In the genomic region with DNA sequence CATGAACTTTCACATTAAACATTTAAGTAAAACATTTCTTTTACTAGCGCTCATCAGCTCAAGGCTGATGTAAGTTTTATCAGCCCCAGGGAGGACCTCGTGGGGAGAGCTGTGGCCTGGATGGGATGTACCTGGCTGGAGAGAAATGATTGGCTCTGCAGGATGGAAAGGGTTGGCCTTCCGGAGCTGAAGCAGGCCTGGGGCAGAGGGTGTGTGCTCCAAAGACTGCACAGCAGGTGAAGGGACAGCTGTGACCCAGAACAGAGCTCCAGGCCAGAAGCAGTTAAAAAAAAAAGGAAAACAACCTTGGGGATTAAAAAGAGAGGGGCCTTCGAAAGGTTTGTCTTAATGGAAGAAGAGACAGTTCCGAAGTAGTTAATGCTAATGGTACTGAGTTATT, we compare ENCODE assay signal across 29 mouse cellular contexts. TPM values are rescaled to one million over a fixed set of nuclear protein-coding genes. Genes with fewer than 3 reads are reported as not detected.
DNase-seq lines count a peak whose midpoint lies in the region; ATAC-seq and TF ChIP-seq lines count a peak whose summit lies in the region.
"Had no signal": no experiment of that assay in that cellular context is flagged by ENCODE, and none has a peak within 500 bp of the region (broad histone marks: within the 10 kb centered on the region; RNA-seq: fewer than 3 reads in every experiment).

No protein-coding gene starts in this region.

- WGBS in limb, embryonic 12.5 days: 14% methylated on average over 5 of the region's 5 CpGs
- WGBS in limb, embryonic 10.5 days: 24% methylated on average over 5 of the region's 5 CpGs

- no peaks in the 10 kb centered on the region for H3K9me3 ChIP-seq in limb, embryonic 12.5 days
- no peaks in the 10 kb centered on the region for H3K9me3 ChIP-seq in limb, embryonic 10.5 days (replicated peaks)
- H3K9me3 ChIP-seq: embryonic facial prominence, embryonic 10.5 days; embryonic facial prominence, embryonic 15.5 days; forebrain, embryonic 13.5 days; hindbrain, embryonic 13.5 days; lung, embryonic 15.5 days; midbrain, embryonic 12.5 days; stomach, embryonic 15.5 days had no signal

- no peak for TF ChIP-seq POLR2A in myocyte (IDR thresholded peaks at IDR 0.05; ENCODE audit: insufficient read length, low read depth)

- H3K36me3 ChIP-seq in limb, embryonic 12.5 days: no peaks in the 10 kb centered on the region
- no peaks in the 10 kb centered on the region for H3K36me3 ChIP-seq in limb, embryonic 10.5 days
- no peaks in the 10 kb centered on the region for H3K36me3 ChIP-seq in myocyte (ENCODE audit: control insufficient read depth, insufficient read depth)
- H3K36me3 ChIP-seq: embryonic facial prominence, embryonic 10.5 days; embryonic facial prominence, embryonic 15.5 days; hindbrain, embryonic 13.5 days; lung, embryonic 15.5 days; midbrain, embryonic 12.5 days; stomach, embryonic 15.5 days had no signal

- H3K4me3 ChIP-seq in limb, embryonic 12.5 days (replicated peaks): no peak overlapping the region
- no peak overlapping the region for H3K4me3 ChIP-seq in limb, embryonic 10.5 days
- no peak overlapping the region for H3K4me3 ChIP-seq in myocyte
- H3K4me3 ChIP-seq: embryonic facial prominence, embryonic 10.5 days; embryonic facial prominence, embryonic 15.5 days; forebrain, embryonic 13.5 days; hindbrain, embryonic 13.5 days; lung, embryonic 15.5 days; midbrain, embryonic 12.5 days; stomach, embryonic 15.5 days had no signal

- H3K4me2 ChIP-seq in limb, embryonic 12.5 days: no peak overlapping the region
- H3K4me2 ChIP-seq in myocyte (ENCODE audit: low read depth): no peak overlapping the region
- H3K4me2 ChIP-seq: embryonic facial prominence, embryonic 15.5 days; forebrain, embryonic 13.5 days; hindbrain, embryonic 13.5 days; lung, embryonic 15.5 days; midbrain, embryonic 12.5 days; stomach, embryonic 15.5 days had no signal

- no peak overlapping the region for H3K9ac ChIP-seq in limb, embryonic 12.5 days (replicated peaks)
- H3K9ac ChIP-seq: embryonic facial prominence, embryonic 15.5 days; forebrain, embryonic 13.5 days; hindbrain, embryonic 13.5 days; liver, embryonic 14.5 days; lung, embryonic 15.5 days; midbrain, embryonic 12.5 days; stomach, embryonic 15.5 days had no signal

- H3K4me1 ChIP-seq in limb, embryonic 12.5 days (replicated peaks): peaks cover 12% of the 10 kb centered on the region; the same call in 1 of the 2 replicates
- peaks cover 32% of the 10 kb centered on the region for H3K4me1 ChIP-seq in limb, embryonic 10.5 days
- H3K4me1 ChIP-seq: embryonic facial prominence, embryonic 15.5 days; lung, embryonic 15.5 days; midbrain, embryonic 12.5 days; stomach, embryonic 15.5 days had no signal

- peaks cover 4% of the 10 kb centered on the region; the same call in 1 of the 2 replicates for H3K27me3 ChIP-seq in limb, embryonic 12.5 days
- peaks cover 4% of the 10 kb centered on the region for H3K27me3 ChIP-seq in limb, embryonic 10.5 days (ENCODE audit: low read depth, poor library complexity, severe bottlenecking)
- H3K27me3 ChIP-seq in myocyte (ENCODE audit: control insufficient read depth, insufficient read depth, insufficient read length): no peaks in the 10 kb centered on the region
- H3K27me3 ChIP-seq: embryonic facial prominence, embryonic 15.5 days; lung, embryonic 15.5 days; stomach, embryonic 15.5 days had no signal

- DNase-seq in limb, embryonic 10.5 days (ENCODE audit: low spot score): no peak
- peak; percentile 85 for DNase-seq in ES-CJ7 (ENCODE audit: low read depth, low spot score)
- peak; percentile 84 for DNase-seq in ZHBTc4 (ENCODE audit: low read depth, low spot score)
- DNase-seq in right cerebral cortex, postnatal 36 days (ENCODE audit: low spot score in 2 of 2): no peak
- no peak for DNase-seq in layer of hippocampus, adult 18-20 months (ENCODE audit: low spot score in 2 of 2)
- DNase-seq: adrenal gland, adult 2 months; adrenal gland, postnatal 36 days; B cell, adult 2 months; cerebellum, adult 18-20 months; cerebellum, postnatal 10 days; gastrocnemius, postnatal 10 days; heart, postnatal 4 days; kidney, adult 11 months; kidney, postnatal 25 days; layer of hippocampus, postnatal 36 days; lung, postnatal 36 days; right cerebral cortex, postnatal 14 days; thymus, postnatal 14 days had no signal

- H3ac ChIP-seq in myocyte (ENCODE audit: control insufficient read depth, insufficient read length): no peak overlapping the region

- no peaks in the 10 kb centered on the region for H3K79me2 ChIP-seq in myocyte (ENCODE audit: control insufficient read depth, insufficient read depth)

- 0 out of 2 replicates have a peak, but pooled peaks have one; percentile 56 for ATAC-seq in limb, embryonic 12.5 days (ENCODE audit: insufficient number of reproducible peaks, insufficient read depth, low FRiP score, low TSS enrichment, low read depth)
- ATAC-seq: activated CD4-positive, CD25-positive, alpha-beta regulatory T cell, adult 4 months; forebrain, embryonic 13.5 days had no signal

- H3K27ac ChIP-seq in limb, embryonic 12.5 days: no peak overlapping the region
- H3K27ac ChIP-seq in limb, embryonic 10.5 days: no peak overlapping the region
- H3K27ac ChIP-seq: embryonic facial prominence, embryonic 10.5 days; embryonic facial prominence, embryonic 15.5 days; forebrain, embryonic 13.5 days; hindbrain, embryonic 13.5 days; liver, embryonic 14.5 days; lung, embryonic 15.5 days; midbrain, embryonic 12.5 days; stomach, embryonic 15.5 days had no signal

TF ChIP-seq in myocyte, 11 proteins besides CTCF, POLR2A, EP300 and RAD21:
- no peak for TF ChIP-seq MAX (IDR thresholded peaks at IDR 0.05; ENCODE audit: low read depth)
- no peak for TF ChIP-seq REST (IDR thresholded peaks at IDR 0.05; ENCODE audit: insufficient read depth, insufficient read length)
- peak; percentile 22 to 93 (median 74) for TF ChIP-seq MYOG (IDR thresholded peaks at IDR 0.05; ENCODE audit: control insufficient read depth in 1 of 3, insufficient read depth in 1 of 3, insufficient read length in 2 of 3, low read depth in 2 of 3)
- no peak for TF ChIP-seq CEBPB (IDR thresholded peaks at IDR 0.05; ENCODE audit: insufficient read depth, poor library complexity, severe bottlenecking)
- no peak for TF ChIP-seq POLR2AphosphoS2 (IDR thresholded peaks at IDR 0.05; ENCODE audit: insufficient read length, low read depth)
- TF ChIP-seq USF1 (IDR thresholded peaks at IDR 0.05; ENCODE audit: low read depth): no peak
- TF ChIP-seq MYOD1 (IDR thresholded peaks at IDR 0.05; ENCODE audit: control insufficient read depth in 1 of 3, insufficient read length in 2 of 3, low read depth in 2 of 3): peak in 2 of 3 experiments; percentile 80 to 89
- no peak for TF ChIP-seq SRF (IDR thresholded peaks at IDR 0.05; ENCODE audit: control insufficient read depth, insufficient read length, low read depth)
- TF ChIP-seq TCF12 (IDR thresholded peaks at IDR 0.05; ENCODE audit: insufficient read depth, poor library complexity, severe bottlenecking): peak; percentile 64
- TF ChIP-seq TCF3 (IDR thresholded peaks at IDR 0.05; ENCODE audit: insufficient read length, low read depth): peak; percentile 40
- TF ChIP-seq E2F4 (IDR thresholded peaks at IDR 0.05; ENCODE audit: insufficient read depth): no peak
TF ChIP-seq in myocyte: peak in this region for 4.

RNA-seq across cellular contexts. Expression of gene Pde4dip, which starts 13.7 kb away (rescaled TPM):
- polyA plus RNA-seq in limb, embryonic 12.5 days (2016; fragmentation: Nextera tagmentation; extraction: Ambion mirVana): 31.9 and 35.8 TPM in 2 replicates
- 15.6 and 22.8 TPM in 2 replicates for polyA plus RNA-seq in limb, embryonic 10.5 days (2016; fragmentation: Nextera tagmentation; extraction: Ambion mirVana)
- 134 TPM for polyA plus RNA-seq in myocyte (2012; fragmentation: generic; extraction: Trizol)
- 100 to 1,000 TPM; 228 to 229 TPM for total RNA-seq in layer of hippocampus, adult 18-20 months (2021)

RNA-seq across cellular contexts. Expression of gene Sec22b, which starts 26.2 kb away (rescaled TPM):
- polyA plus RNA-seq in limb, embryonic 12.5 days (2016; fragmentation: Nextera tagmentation; extraction: Ambion mirVana): 122 and 130 TPM in 2 replicates
- 121 and 139 TPM in 2 replicates for polyA plus RNA-seq in limb, embryonic 10.5 days (2016; fragmentation: Nextera tagmentation; extraction: Ambion mirVana)
- 55.6 TPM for polyA plus RNA-seq in myocyte (2012; fragmentation: generic; extraction: Trizol)
- 10 to 100 TPM; 77.2 to 80.5 TPM for total RNA-seq in layer of hippocampus, adult 18-20 months (2021)

Comparison
In these comparisons a context has a peak if more than half of its experiments do, and no peak if none do; other contexts are left out.
1. DNase-seq: peak in ES-CJ7 (single experiment) and ZHBTc4 (single experiment); none in limb, embryonic 10.5 days (single experiment), right cerebral cortex, postnatal 36 days (0 of 2) and layer of hippocampus, adult 18-20 months (0 of 2).